Mouse (Mus musculus) 416B (cell line): ENCODE data around the gene Igf2bp3.

Experiments
- DNase-seq: peaks from one replicate; pipeline ENCODE4 v3.0.0; 2011; ENCODE audit warnings: low read depth

Igf2bp3 gene

DNA sequence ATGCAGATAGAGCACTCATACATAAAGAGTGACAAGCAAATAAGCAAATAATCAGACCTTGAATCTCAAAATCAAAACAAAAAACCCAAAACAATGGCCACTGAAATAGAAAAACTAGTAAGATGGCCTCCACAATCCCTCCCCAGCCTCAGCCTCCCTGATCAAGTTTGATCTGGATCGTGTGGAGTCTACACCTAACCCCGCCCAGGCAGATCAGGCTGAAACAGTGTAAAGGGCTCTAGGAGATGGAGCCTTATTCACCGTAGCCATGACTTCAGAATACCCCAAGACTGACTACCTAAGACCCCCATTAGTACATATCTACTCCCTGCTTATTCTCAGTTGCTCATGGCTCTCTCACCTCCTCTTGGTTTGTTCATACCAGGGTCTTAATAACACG is 41.1 kb downstream of the Igf2bp3 start:
- no peak for DNase-seq

DNA sequence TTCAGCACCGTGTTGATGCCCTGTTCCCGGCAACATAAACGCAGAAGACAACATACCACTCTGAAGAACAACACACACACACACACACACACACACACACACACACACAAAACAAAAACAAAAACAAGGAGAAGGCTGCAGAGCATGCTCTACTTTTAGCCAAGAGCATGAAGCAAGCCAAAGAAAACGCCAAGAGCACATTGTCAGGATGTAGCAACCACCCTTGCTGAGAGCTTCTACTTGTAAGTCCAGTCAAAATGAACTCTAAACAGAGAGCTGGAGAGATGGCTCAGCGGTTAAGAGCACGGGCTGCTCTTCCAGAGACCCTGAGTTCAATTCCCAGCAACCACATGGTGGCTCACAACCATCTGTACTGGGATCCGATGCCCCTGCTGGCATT is 41.5 kb downstream of the Igf2bp3 start:
- DNase-seq = no peak

GRCm38 (mm10) chr6:49171216-49171615 is 43.5 kb downstream of the Igf2bp3 start:
- DNase-seq = no peak

DNA sequence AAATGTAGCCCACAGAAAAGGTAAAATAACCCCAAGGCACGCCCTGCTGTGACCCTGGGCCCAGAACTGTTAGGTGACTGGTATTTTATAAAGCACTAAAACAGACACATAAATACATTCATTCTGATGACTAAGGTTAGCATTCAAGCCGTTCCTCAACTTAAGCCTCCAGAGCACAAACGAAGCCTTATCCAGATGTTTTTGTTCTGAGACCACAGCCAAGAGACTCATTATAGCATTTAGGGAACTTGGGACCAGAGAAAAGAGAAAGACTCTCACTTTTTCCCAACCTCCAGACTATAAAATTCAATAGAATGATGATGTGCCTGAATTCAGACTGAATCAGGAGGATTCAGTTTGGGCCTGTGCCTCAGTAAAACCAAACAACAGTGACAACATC is 46.1 kb downstream of the Igf2bp3 start:
- no peak for DNase-seq

DNA sequence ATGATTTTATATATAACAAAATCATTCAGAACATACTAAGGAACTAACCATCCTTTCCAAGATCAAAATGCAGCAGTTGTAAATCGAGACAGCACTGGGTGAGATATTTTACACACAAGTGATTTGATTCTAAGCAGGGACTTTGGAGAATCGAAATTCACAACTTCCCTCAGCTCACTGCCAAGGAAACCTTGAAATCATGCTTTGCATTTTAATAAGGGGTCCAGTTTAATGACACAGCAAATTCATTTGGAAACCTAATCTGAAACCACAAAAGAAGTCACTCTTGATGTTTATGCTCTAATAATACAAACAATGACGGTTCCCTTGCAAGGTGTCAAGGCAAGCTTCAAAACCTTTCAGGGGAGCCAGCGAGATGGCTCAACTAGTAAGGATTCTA is 47.4 kb downstream of the Igf2bp3 start:
- DNase-seq = no peak

- DNase-seq = no peak
Measured at GRCm38 (mm10) chr6:49166318-49166717, 48.4 kb downstream of the Igf2bp3 start.

- no peak for DNase-seq
Measured at GRCm38 (mm10) chr6:49165855-49166254, 48.9 kb downstream of the Igf2bp3 start.

- DNase-seq = no peak
Measured at GRCm38 (mm10) chr6:49165101-49165500, 49.7 kb downstream of the Igf2bp3 start.

- DNase-seq = no peak
Measured at GRCm38 (mm10) chr6:49164701-49165100, 50.1 kb downstream of the Igf2bp3 start.

DNA sequence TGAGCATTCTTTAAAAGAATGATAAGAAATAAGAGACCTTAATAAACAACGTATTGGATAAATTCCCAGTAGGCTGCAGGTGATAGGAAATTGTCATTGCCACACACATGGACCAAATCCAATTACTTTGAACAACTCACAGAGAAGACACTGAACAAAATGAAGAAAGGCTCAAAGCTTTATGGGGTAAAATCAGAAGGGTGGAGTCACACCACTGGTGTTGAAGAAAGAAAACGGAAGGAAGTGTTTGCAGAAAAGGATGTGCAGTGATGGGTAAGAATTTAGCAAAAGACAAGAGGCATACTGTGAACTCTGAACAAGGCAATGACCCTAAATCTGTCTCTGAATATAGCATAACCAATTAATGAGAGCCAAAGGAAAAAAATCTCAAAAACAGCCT is 54.8 kb downstream of the Igf2bp3 start:
- DNase-seq = no peak

DNA sequence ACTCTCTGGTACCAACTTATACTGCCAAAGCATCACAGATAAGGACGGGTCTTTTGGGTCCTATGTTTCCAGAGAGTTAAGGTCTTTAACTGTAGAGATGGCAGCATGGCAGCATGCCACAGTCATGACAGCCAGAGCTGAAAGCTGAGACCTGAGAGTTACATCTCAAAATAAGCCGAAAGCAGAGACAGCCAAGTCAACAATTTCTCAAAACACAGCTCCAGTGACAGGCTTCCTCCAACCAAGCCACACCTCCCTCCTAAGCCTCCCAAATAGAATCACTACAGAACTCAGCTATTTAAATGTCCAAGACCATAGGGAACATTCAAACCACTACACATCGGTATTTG is 58.0 kb downstream of the Igf2bp3 start:
- DNase-seq = no peak

GRCm38 (mm10) chr6:49156170-49156825 is 58.5 kb downstream of the Igf2bp3 start:
- no peak for DNase-seq

GRCm38 (mm10) chr6:49151465-49151864 is 63.3 kb downstream of the Igf2bp3 start:
- DNase-seq = no peak

- no peak for DNase-seq
Measured at GRCm38 (mm10) chr6:49150349-49151229, 64.2 kb downstream of the Igf2bp3 start.

DNA sequence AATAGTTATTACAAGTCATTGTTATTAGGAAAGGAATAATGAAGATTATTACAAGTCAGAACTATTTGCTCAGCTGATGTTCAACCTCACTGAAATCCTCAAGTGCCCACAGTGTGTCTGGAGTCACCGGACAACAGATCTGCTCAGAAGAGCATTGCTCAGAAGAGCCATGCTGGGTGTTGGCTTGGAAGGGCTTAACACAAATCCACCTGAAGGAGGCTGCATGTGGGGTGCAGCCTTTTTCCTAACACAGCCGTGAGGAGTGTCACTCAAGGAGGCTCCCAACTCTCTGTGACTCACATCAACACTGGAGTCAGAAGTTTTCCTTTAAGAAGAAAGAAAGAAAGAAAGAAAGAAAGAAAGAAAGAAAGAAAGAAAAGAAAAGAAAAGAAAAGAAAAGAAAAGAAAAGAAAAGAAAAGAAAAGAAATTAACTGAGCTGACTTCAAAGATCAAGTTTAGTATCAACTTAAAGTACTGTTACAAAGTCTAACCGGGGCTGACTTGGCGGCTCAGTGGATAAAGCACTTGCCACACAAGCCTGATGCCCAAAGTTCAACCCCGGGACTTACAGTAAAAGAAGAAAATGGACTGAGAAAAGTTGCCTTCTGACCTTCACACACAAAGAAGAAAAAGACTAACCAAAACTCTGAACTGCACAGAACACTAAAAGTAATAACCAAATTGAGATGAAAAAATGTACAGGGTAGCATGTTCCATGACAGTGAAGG is 65.4 kb downstream of the Igf2bp3 start:
- DNase-seq = no peak

- DNase-seq = no peak
Measured at GRCm38 (mm10) chr6:49148781-49149180, 66.0 kb downstream of the Igf2bp3 start.

DNA sequence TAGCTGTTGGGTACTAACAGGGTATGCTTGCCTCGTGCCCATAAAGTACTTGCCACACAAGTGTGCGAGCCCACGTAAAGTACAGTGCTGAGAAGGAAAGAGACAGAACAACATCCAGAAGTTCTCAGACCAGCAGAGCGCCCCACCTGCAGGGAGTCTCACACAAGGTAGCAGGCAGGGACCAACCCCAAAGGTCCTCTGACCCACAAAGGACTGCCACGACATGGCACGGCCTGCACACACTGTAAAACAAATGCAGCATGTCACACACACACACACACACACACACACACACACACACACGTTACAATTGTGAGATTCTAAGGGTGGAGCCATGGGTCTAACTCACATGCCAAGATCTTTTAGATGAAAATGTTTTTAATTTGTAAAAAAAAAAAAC is 66.4 kb downstream of the Igf2bp3 start:
- no peak for DNase-seq

DNA sequence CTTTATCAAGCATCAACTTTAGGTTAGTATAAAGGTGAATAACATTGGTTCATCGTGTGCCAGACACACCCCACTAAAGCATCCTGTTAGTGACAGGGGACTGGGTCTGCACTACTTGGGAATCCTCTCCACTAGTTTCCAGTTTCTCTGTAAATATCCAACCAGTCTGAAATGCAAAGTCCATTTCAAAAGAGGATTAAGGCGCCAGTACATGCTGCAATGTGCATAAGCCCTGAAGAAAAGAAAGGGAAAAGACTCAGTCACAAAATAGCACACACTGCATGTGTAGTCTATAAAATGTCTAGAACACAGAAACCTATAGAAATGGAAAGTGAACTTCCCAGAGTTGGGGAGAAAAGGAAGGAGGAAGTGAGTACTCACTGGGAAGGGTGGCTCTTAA is 68.3 kb downstream of the Igf2bp3 start:
- no peak for DNase-seq

DNA sequence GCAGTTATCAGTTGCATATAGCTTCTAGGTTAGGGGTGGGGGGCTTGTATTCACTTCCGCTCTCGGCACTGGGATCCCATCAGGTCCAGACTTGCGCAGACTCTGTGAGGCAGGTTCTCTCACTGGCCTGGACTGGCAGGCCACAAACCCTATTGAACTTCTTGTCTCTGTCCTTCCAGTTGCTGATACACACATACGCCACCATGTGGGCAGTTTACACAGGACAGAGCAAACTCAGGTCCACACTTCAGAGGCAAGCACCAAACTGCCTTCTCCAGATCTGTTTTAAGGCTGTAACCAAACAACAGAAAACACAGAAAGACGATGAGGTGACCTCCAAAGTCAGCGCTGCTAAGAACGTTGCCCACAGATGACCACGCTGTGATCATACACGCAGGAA is 72.3 kb downstream of the Igf2bp3 start:
- DNase-seq = peak; percentile 29

GRCm38 (mm10) chr6:49141125-49141524 is 73.6 kb downstream of the Igf2bp3 start:
- DNase-seq = no peak

DNA sequence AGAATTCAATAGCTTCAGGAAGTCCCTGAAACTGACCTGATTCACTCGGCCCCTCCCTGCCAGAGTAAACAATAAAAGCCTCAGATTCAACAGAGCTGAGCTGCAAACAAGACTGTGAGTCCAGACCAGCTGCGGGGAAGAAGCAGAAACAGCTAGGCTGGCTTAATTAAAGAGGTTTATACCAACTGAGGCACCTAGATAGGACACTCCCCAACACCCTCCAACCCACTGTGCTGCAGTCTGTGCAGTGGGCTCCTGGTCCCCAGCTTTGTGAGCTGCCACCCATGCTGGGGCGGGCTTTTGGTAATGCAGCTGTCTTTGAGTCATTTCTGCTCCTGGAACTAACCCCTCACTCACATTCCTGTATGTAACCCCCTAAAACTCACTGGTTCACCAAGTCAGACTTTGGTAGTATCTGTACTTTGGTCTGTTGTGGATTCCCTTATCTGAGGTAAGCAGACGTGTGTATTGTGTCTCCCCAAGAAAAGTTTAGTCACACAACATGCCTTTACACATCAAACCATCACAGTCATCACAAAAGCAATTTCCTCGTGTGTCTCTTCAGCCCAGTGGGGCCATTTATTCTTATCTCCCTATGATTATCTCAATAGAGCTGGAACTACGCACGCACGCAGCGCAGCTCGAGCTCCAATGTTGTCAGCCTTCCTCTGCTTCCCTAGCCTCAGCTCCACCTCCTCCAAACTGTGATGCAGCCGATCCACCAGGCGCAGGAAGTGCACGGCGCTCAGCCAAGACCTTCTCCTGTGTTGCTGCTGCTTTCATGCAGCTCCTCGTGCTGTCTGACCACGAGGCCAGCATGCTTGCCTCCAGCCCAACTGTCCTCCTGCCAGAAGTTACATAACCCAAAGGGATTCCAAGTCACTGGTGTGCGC is 76.4 kb downstream of the Igf2bp3 start:
- DNase-seq = no peak

DNA sequence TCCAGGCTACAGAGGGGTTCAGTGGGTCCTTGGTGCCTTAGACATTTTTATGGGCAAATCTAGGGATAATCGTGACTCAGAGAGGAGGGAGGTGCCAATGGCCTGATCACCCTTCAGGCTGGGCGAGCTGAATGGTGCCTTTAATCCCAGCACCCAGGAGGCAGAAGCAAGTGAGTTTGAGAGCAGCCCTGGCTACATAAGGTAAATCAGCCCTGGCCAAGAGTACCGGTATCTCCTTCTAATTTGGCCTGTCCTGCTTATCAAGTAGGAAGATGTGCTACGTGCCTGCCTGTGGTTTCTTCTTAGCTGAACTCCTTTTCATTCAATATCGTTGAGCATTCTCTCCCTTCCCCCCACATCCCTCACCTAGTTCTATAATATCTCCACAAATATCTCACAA is 78.0 kb downstream of the Igf2bp3 start:
- DNase-seq = no peak
